Mouse (Mus musculus): ENCODE measurements around the gene Resp18. TPM values are rescaled to one million over a fixed set of nuclear protein-coding genes. Genes with fewer than 3 reads are reported as not detected.

The Resp18 gene
- polyA plus RNA-seq, 1 experiment: 0.41 TPM

DNA sequence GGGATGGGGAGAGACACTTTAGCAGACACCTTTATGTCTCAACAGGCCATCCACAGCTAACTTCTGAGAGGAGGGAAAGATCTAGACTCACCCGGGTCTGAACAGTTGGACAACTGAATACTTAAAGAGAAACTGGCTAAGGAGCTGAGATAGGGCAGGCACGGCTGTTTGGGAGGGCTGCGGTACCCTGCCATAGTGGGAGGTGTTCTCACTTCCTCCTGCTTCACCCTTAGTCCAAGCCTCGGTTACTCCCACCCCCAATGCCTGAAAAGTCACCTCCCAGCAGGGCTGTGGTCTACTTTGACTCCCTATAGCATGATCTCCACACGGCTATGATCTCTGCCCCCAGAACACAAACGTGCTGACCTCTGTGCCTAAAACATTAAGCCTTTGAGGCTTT, 54.7 kb downstream of the Resp18 start:
- Histone ChIP-seq H3K4me3 (ENCODE audit: insufficient read depth, low read depth, low read length) (no peak overlapping the region), H3K27me3 (replicated peaks; ENCODE audit: control insufficient read depth, insufficient read depth, low read length) (no peaks in the 10 kb centered on the region), H3K4me1 (ENCODE audit: control insufficient read depth, insufficient read depth, low read length) (peaks cover 3% of the 10 kb centered on the region; the same call in 1 of the 2 replicates), H3K27ac (ENCODE audit: insufficient read depth, low read depth, low read length) (no peak overlapping the region), H3K36me3 (ENCODE audit: control insufficient read depth, insufficient read depth, low read length) (no peaks in the 10 kb centered on the region)
- no peak for DNase-seq
- 64% methylated on average over 6 of the region's 6 CpGs for WGBS
- TF ChIP-seq POLR2A (IDR thresholded peaks at IDR 0.05; ENCODE audit: low read depth, low read length): no peak
- TF ChIP-seq CTCF (conservative IDR thresholded peaks at IDR 0.05; ENCODE audit: insufficient read depth, insufficient read length, low read depth, low read length): no peak

GRCm38 (mm10) chr1:75222926-75223325, 55.3 kb downstream of the Resp18 start:
- Histone ChIP-seq H3K4me3 (ENCODE audit: insufficient read depth, low read depth, low read length) (no peak overlapping the region), H3K27me3 (replicated peaks; ENCODE audit: control insufficient read depth, insufficient read depth, low read length) (no peaks in the 10 kb centered on the region), H3K36me3 (ENCODE audit: control insufficient read depth, insufficient read depth, low read length) (no peaks in the 10 kb centered on the region), H3K4me1 (ENCODE audit: control insufficient read depth, insufficient read depth, low read length) (peaks cover 3% of the 10 kb centered on the region; the same call in 1 of the 2 replicates), H3K27ac (ENCODE audit: insufficient read depth, low read depth, low read length) (no peak overlapping the region)
- DNase-seq: no peak
- WGBS: 80% methylated on average over 6 of the region's 6 CpGs
- TF ChIP-seq CTCF (conservative IDR thresholded peaks at IDR 0.05; ENCODE audit: insufficient read depth, insufficient read length, low read depth, low read length) (no peak), POLR2A (IDR thresholded peaks at IDR 0.05; ENCODE audit: low read depth, low read length) (no peak)

Other genes with a start within 250 kb of the Resp18 start
- 2.9 and 4.2 TPM in 2 replicates for gene Nhej1, start 153.2 kb downstream of the Resp18 start, polyA plus RNA-seq (2012; rRNA removed)
- 12.8 and 25.2 TPM in 2 replicates for gene Slc23a3, start 144.5 kb downstream of the Resp18 start, polyA plus RNA-seq (2012; rRNA removed)
- 67.7 and 70.8 TPM in 2 replicates for gene Cnppd1, start 135.7 kb downstream of the Resp18 start, polyA plus RNA-seq (2012; rRNA removed)
- 225 and 237 TPM in 2 replicates for gene Retreg2, start 135.6 kb downstream of the Resp18 start, polyA plus RNA-seq (2012; rRNA removed)
- 61.6 and 73.7 TPM in 2 replicates for gene Zfand2b, start 109.8 kb downstream of the Resp18 start, polyA plus RNA-seq (2012; rRNA removed)
- gene Abcb6, start 98.0 kb downstream of the Resp18 start, polyA plus RNA-seq (2012; rRNA removed): 41.3 and 47.0 TPM in 2 replicates
- 14.5 and 17.0 TPM in 2 replicates for gene Ankzf1, start 86.3 kb downstream of the Resp18 start, polyA plus RNA-seq (2012; rRNA removed)
- gene Atg9a, start 86.2 kb downstream of the Resp18 start, polyA plus RNA-seq (2012; rRNA removed): 67.5 and 86.5 TPM in 2 replicates
- gene Glb1l, start 67.6 kb downstream of the Resp18 start, polyA plus RNA-seq (2012; rRNA removed): 118 and 146 TPM in 2 replicates
- gene Stk16, start 67.6 kb downstream of the Resp18 start, polyA plus RNA-seq (2012; rRNA removed): 254 and 277 TPM in 2 replicates
- 213 and 301 TPM in 2 replicates for gene Tuba4a, start 58.5 kb downstream of the Resp18 start, polyA plus RNA-seq (2012; rRNA removed)
- gene A630095N17Rik, start 46.3 kb downstream of the Resp18 start, polyA plus RNA-seq (2012; rRNA removed): not detected in 2 replicates
- gene Dnajb2, start 42.0 kb downstream of the Resp18 start, polyA plus RNA-seq (2012; rRNA removed): 41.1 and 42.6 TPM in 2 replicates
- 0.53 and 0.81 TPM in 2 replicates for gene Ptprn, start 13.9 kb downstream of the Resp18 start, polyA plus RNA-seq (2012; rRNA removed)
- 117 and 124 TPM in 2 replicates for gene Dnpep, start 39.6 kb upstream of the Resp18 start, polyA plus RNA-seq (2012; rRNA removed)
- gene Des, start 81.9 kb upstream of the Resp18 start, polyA plus RNA-seq (2012; rRNA removed): 17.0 and 32.1 TPM in 2 replicates
- 34.6 and 43.9 TPM in 2 replicates for gene Speg, start 96.9 kb upstream of the Resp18 start, polyA plus RNA-seq (2012; rRNA removed)
- gene Gmppa, start 157.5 kb upstream of the Resp18 start, polyA plus RNA-seq (2012; rRNA removed): 82.4 and 95.0 TPM in 2 replicates
- 0.05 and 0.08 TPM in 2 replicates for gene Asic4, start 172.0 kb upstream of the Resp18 start, polyA plus RNA-seq (2012; rRNA removed)
- gene Chpf, start 200.9 kb upstream of the Resp18 start, polyA plus RNA-seq (2012; rRNA removed): 31.6 and 51.9 TPM in 2 replicates
- 1.3 and 1.8 TPM in 2 replicates for gene Tmem198, start 201.1 kb upstream of the Resp18 start, polyA plus RNA-seq (2012; rRNA removed)
- 6.4 and 8.9 TPM in 2 replicates for gene Obsl1, start 228.0 kb upstream of the Resp18 start, polyA plus RNA-seq (2012; rRNA removed)
- gene Inha, start 228.7 kb upstream of the Resp18 start, polyA plus RNA-seq (2012; rRNA removed): 3.9 and 6.5 TPM in 2 replicates
- gene Stk11ip, start 243.1 kb upstream of the Resp18 start, polyA plus RNA-seq (2012; rRNA removed): 15.5 and 21.0 TPM in 2 replicates